Mouse (Mus musculus): ENCODE measurements at regions not wholly inside any gene's neighbourhood (a gene's known extent, or its start where the extent isn't known, plus 50 kb on each side); places are given as distances from the start of the nearest gene placed in this dataset. TPM values are rescaled to one million over a fixed set of nuclear protein-coding genes. Genes with fewer than 3 reads are reported as not detected.

- no peaks in the 10 kb centered on the region for H3K36me3 ChIP-seq (ENCODE audit: poor library complexity, severe bottlenecking)
- H3K4me2 ChIP-seq: peak overlapping the region; percentile 36; the same call in 1 of the 2 replicates
- WGBS: 16% methylated on average over 13 of the region's 13 CpGs
- H3K4me3 ChIP-seq: no peak overlapping the region
- no peaks in the 10 kb centered on the region for H3K9me3 ChIP-seq (replicated peaks)
- peak overlapping the region; percentile 72 for H3K27ac ChIP-seq
- 0 out of 2 replicates have a peak overlapping the region, but pooled peaks have one; percentile 21 for H3K9ac ChIP-seq
- peaks cover 18% of the 10 kb centered on the region for H3K4me1 ChIP-seq
- ATAC-seq: peak; percentile 85
- H3K27me3 ChIP-seq: no peaks in the 10 kb centered on the region
These were observed 751.9 kb downstream of the Bcl11a start for GRCm38 (mm10) chr11:24829578-24830401.

DNA sequence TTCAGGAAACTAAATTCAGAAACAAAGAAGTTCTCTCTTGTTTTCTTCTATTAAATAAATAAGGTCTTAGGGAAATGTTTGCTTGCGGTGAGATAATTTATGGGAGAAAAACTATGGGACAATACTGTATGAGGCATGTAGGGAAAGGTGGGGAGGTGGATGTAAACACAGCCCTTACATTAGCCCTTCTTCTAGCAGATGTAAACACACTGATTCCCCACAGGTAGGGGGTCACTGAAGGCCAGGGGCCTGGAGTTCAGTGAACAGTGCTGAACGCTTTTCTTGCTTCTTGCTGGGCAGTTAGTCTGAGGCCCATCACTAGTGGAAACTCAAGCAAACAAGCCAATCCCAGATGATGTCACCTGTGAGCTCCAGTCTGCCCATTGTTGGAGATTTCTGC lies 752.6 kb downstream of the Bcl11a start:
- H3K36me3 ChIP-seq (ENCODE audit: poor library complexity, severe bottlenecking): no peaks in the 10 kb centered on the region
- no peaks in the 10 kb centered on the region for H3K9me3 ChIP-seq (replicated peaks)
- H3K9ac ChIP-seq: no peak overlapping the region
- H3K4me3 ChIP-seq: no peak overlapping the region
- peaks cover 18% of the 10 kb centered on the region for H3K4me1 ChIP-seq
- 0 out of 2 replicates have a peak, but pooled peaks have one; percentile 25 for ATAC-seq
- 56% methylated on average over 2 of the region's 2 CpGs for WGBS
- H3K27me3 ChIP-seq: no peaks in the 10 kb centered on the region
- H3K27ac ChIP-seq: peak overlapping the region; percentile 6; the same call in 1 of the 2 replicates
- no peak overlapping the region for H3K4me2 ChIP-seq

GRCm38 (mm10) chr11:24843839-24844738 lies 766.2 kb downstream of the Bcl11a start:
- Histone ChIP-seq H3K27ac (no peak overlapping the region), H3K36me3 (ENCODE audit: poor library complexity, severe bottlenecking) (no peaks in the 10 kb centered on the region), H3K9ac (no peak overlapping the region), H3K9me3 (replicated peaks) (no peaks in the 10 kb centered on the region), H3K4me1 (no peaks in the 10 kb centered on the region), H3K27me3 (no peaks in the 10 kb centered on the region), H3K4me2 (no peak overlapping the region), H3K4me3 (no peak overlapping the region)
- 63% methylated on average over 2 of the region's 2 CpGs for WGBS
- ATAC-seq: no peak

- 80% methylated on average over 6 of the region's 6 CpGs for WGBS
- Histone ChIP-seq H3K9ac (no peak overlapping the region), H3K27me3 (no peaks in the 10 kb centered on the region), H3K4me3 (no peak overlapping the region), H3K4me2 (no peak overlapping the region), H3K27ac (no peak overlapping the region), H3K36me3 (ENCODE audit: poor library complexity, severe bottlenecking) (no peaks in the 10 kb centered on the region), H3K4me1 (no peaks in the 10 kb centered on the region), H3K9me3 (replicated peaks) (no peaks in the 10 kb centered on the region)
- ATAC-seq: no peak
These were observed 779.1 kb downstream of the Bcl11a start for GRCm38 (mm10) chr11:24856991-24857390.

DNA sequence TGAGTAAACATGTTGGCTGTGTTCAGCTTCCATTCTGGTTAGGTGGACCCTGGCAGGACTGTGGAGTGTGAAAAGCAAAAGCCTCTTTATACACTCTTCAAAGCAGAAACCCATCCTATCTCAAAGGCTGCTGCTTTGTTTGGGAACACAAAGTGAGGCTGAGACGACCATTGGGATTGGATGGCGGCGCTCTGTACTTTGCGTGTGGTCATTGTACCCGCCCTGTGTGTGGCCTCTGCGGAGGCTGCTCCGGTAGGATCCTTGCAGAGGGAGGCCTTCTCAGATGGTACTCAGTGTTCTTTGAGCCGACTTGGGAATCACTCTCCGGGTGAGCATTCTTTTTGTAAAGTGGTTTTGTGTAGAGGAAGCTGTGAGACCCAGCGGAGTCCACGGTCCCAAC lies 786.8 kb downstream of the Bcl11a start:
- no peak overlapping the region for H3K4me2 ChIP-seq
- no peaks in the 10 kb centered on the region for H3K9me3 ChIP-seq (replicated peaks)
- ATAC-seq: 0 out of 2 replicates have a peak, but pooled peaks have one; percentile 55
- H3K27me3 ChIP-seq: no peaks in the 10 kb centered on the region
- no peaks in the 10 kb centered on the region for H3K36me3 ChIP-seq (ENCODE audit: poor library complexity, severe bottlenecking)
- no peak overlapping the region for H3K9ac ChIP-seq
- no peak overlapping the region for H3K27ac ChIP-seq
- 26% methylated on average over 11 of the region's 11 CpGs for WGBS
- H3K4me1 ChIP-seq: peaks cover 9% of the 10 kb centered on the region
- H3K4me3 ChIP-seq: no peak overlapping the region

DNA sequence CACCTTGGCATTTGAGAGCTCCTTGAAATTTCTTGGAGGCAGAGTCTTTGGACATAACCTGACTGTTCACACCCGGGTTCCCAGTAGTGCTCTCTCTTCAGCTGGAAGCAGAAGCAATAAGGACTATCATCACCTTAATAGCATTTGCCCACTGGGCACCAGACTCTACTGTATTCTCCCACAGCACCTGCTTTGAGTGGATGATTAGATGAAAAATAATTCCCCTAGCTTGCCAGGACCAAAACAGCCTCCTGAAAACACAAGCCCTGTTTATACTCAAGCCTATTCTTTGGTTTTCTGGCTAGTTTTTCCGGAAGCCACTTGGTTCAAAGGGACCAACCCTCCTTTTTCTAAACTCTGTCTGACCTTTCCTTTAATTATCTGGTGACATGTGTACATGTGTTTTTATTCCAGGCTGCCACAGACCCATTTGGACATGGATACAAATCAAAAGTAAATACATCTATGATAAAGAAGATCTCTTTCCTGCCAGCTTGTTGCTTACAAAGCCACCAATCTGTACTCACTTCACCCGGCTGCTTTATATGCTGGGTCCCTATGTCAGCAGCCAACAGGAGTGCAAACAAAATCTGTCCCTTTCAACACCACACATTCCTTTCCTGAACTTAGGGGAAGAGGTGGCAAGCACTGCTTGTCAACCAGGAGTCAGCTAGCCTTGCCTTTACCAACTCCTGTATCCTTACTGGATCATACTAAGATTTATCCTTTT lies 787.4 kb downstream of the Bcl11a start:
- no peaks in the 10 kb centered on the region for H3K27me3 ChIP-seq
- H3K4me3 ChIP-seq: no peak overlapping the region
- H3K9me3 ChIP-seq (replicated peaks): no peaks in the 10 kb centered on the region
- H3K36me3 ChIP-seq (ENCODE audit: poor library complexity, severe bottlenecking): no peaks in the 10 kb centered on the region
- no peak overlapping the region for H3K27ac ChIP-seq
- H3K4me2 ChIP-seq: no peak overlapping the region
- WGBS: 50% methylated on average over 3 of the region's 3 CpGs
- H3K9ac ChIP-seq: no peak overlapping the region
- H3K4me1 ChIP-seq: peaks cover 9% of the 10 kb centered on the region
- ATAC-seq: peak; percentile 13; the same call in 1 of the 2 replicates

Small RNAs in the stretch of these regions (microRNA-seq; reads per million reads assigned to microRNA genes)
- gene Gm25507: not detected
